Mouse (Mus musculus) lung, postnatal 0 days (tissue): ENCODE results near the gene Folh1. TPM values are rescaled to one million over a fixed set of nuclear protein-coding genes. Genes with fewer than 3 reads are reported as not detected.

Experiments
- ATAC-seq: fragments of 200-750 bp; cut with Nextera tagmentation; 2 replicates; pipeline ENCODE4 v1.8.0; 2017; ENCODE audit warnings: moderate library complexity
- DNase-seq: peaks from one replicate; pipeline ENCODE4 v3.0.0-alpha.2; 2016; ENCODE audit warnings: low spot score
- H3K27ac ChIP-seq: fragments of 300-500 bp; sonication (generic); 2 replicates; pipeline ENCODE4 v1.5.1; 2014; ENCODE audit warnings: antibody characterized with exemption, mild to moderate bottlenecking, low read length, mixed read lengths
- H3K27me3 ChIP-seq: fragments of 300-500 bp; sonication (generic); replicated peaks from 2 replicates; pipeline ENCODE4 v1.6.1; 2014; ENCODE audit warnings: low read length, mixed read lengths; ENCODE audit not compliant: insufficient read depth
- H3K36me3 ChIP-seq: fragments of 300-500 bp; sonication (generic); 2 replicates; pipeline ENCODE4 v1.6.1; 2014; ENCODE audit warnings: low read length, mixed read lengths; ENCODE audit not compliant: insufficient read depth
- H3K4me1 ChIP-seq: fragments of 300-500 bp; sonication (generic); 2 replicates; pipeline ENCODE4 v1.6.1; 2014; ENCODE audit warnings: antibody characterized with exemption, low read depth, low read length, mixed read lengths; ENCODE audit not compliant: insufficient read depth
- H3K4me2 ChIP-seq: fragments of 300-500 bp; sonication (generic); replicated peaks from 2 replicates; pipeline ENCODE4 v1.6.1; 2014; ENCODE audit warnings: low read depth, mild to moderate bottlenecking, low read length, moderate library complexity, mixed read lengths
- H3K4me3 ChIP-seq: fragments of 300-500 bp; sonication (generic); 2 replicates; pipeline ENCODE4 v1.5.1; 2014; ENCODE audit warnings: low read depth, low read length
- H3K9ac ChIP-seq: fragments of 300-500 bp; sonication (generic); replicated peaks from 2 replicates; pipeline ENCODE4 v1.6.1; 2014; ENCODE audit warnings: low read depth, mild to moderate bottlenecking
- H3K9me3 ChIP-seq: fragments of 300-500 bp; sonication (generic); 2 replicates; pipeline ENCODE4 v1.6.1; 2016; ENCODE audit warnings: low read length, mixed read lengths
- CTCF ChIP-seq: IDR thresholded peaks from 2 replicates; pipeline ENCODE4 v1.5.1; 2016; ENCODE audit warnings: antibody characterized with exemption, mild to moderate bottlenecking
- EP300 ChIP-seq: IDR thresholded peaks from 2 replicates; pipeline ENCODE4 v1.6.1; 2016; ENCODE audit warnings: antibody characterized with exemption, mild to moderate bottlenecking, control low read depth
- WGBS: fragments of 180-500 bp; shearing (Covaris S2); extraction: QIAGEN DNeasy Blood & Tissue Kit; methylation state at CpG from one replicate; pipeline ENCODE4 v1.1.7; 2014; 5-methylcytosine and 5-hydroxymethylcytosine counted together
- polyA plus RNA-seq: library from polyadenylated mRNA; unstranded; fragments of >200 nt; fragmentation: Nextera tagmentation; extraction: Ambion mirVana; gene quantifications from 2 replicates; pipeline ENCODE4 v1.2.1, GENCODE M21; 2015

Gene Folh1
- polyA plus RNA-seq, 1 experiment from 2014 or later, result 0.07 TPM

DNA sequence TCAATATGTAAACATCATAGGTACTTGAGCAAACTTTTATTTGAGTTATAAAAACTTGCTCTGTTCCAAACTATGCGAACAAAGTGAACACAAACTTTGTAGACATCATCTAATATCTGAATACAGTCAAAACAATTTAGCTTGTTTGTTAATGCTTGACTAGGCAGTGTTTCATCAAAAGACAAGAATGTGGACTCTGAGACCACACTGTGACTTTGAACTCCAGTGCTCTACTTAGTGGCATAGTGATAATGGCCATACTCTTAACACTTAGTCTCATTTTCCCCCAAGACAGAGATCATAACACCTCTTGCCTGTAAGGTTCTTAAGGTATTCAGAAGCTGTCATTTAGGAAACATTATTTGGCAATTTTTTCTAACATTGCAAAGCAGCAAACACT, 15.0 kb downstream of the Folh1 start:
- H3K9ac ChIP-seq, result no peak overlapping the region
- no peaks in the 10 kb centered on the region for H3K4me1 ChIP-seq
- TF ChIP-seq EP300 (no peak), CTCF (no peak)
- no peak overlapping the region for H3K4me2 ChIP-seq
- no peak for ATAC-seq
- no peaks in the 10 kb centered on the region for H3K9me3 ChIP-seq
- no peak for DNase-seq
- 74% methylated on average over 1 of the region's 1 CpGs for WGBS
- no peaks in the 10 kb centered on the region for H3K27me3 ChIP-seq
- H3K36me3 ChIP-seq, result no peaks in the 10 kb centered on the region
- H3K27ac ChIP-seq, result no peak overlapping the region
- no peak overlapping the region for H3K4me3 ChIP-seq

DNA sequence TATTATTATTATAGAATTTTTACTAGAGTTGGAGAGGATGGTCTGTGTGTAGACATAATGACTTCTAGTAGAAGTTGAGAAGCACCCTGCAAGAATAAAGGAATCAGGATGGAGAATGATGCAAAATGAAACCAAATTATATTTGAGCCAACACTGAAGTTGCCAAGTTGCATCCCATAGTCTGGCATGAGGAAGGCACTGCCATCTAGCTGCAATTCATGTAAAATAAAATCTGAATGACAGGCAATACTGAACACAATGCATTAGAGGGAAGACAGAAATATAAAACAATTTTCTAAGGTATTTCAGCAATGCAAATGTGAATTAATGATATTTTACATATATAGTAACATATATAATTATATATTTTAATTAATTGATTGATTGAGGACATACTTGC, 50.7 kb downstream of the Folh1 start:
- TF ChIP-seq CTCF, result no peak
- TF ChIP-seq EP300, result no peak
- DNase-seq, result no peak
- Histone ChIP-seq H3K4me3 (no peak overlapping the region), H3K4me2 (no peak overlapping the region), H3K36me3 (no peaks in the 10 kb centered on the region), H3K27me3 (no peaks in the 10 kb centered on the region), H3K9me3 (no peaks in the 10 kb centered on the region), H3K27ac (no peak overlapping the region), H3K4me1 (no peaks in the 10 kb centered on the region), H3K9ac (no peak overlapping the region)
- ATAC-seq, result no peak

DNA sequence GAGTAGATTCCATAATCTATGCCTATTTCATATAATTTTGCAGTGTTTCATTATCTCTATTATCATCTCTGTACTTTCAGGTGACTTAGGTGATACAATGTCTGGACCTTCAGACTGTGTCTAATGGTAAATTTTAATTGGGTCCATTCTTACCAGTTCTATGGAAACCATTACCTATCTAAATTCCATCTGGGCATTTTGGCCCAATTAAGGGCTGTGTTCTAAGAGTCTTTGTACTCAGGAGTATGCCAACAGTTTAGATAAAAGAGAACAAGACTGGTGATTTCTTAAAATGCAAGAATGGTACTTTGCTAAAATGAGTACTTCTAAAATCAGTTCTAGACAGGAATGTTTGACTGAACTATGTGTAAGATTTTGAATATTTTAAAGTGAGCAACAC, 87.7 kb downstream of the Folh1 start, which contains the start of gene Olfr292:
Olfr292 (plus strand) TSS at position 301 of the 400 bp plus-strand sequence.
- no peak for DNase-seq
- no peak for ATAC-seq
- no peak within 1 kb of the TSS for H3K27ac ChIP-seq
- no peaks in the 10 kb centered on the region for H3K4me1 ChIP-seq
- H3K9me3 ChIP-seq, result no peaks in the 10 kb centered on the region
- H3K9ac ChIP-seq, result no peak within 1 kb of the TSS
- no peak for TF ChIP-seq EP300
- TF ChIP-seq CTCF, result no peak
- no peaks in the 10 kb centered on the region for H3K27me3 ChIP-seq
- H3K4me3 ChIP-seq, result no peak within 1 kb of the TSS
- H3K4me2 ChIP-seq, result no peak within 1 kb of the TSS
- H3K36me3 ChIP-seq, result no peaks in the 10 kb centered on the region

Other genes with a start within 250 kb of the Folh1 start
- not detected in 2 replicates for gene Olfr295, start 192.1 kb downstream of the Folh1 start, polyA plus RNA-seq
- gene Olfr294, start 159.3 kb downstream of the Folh1 start, polyA plus RNA-seq, result not detected in 2 replicates
- gene Olfr293, start 126.9 kb downstream of the Folh1 start, polyA plus RNA-seq, result not detected in 2 replicates
- not detected in 2 replicates for gene Olfr292, start 87.6 kb downstream of the Folh1 start, polyA plus RNA-seq
- gene Vmn2r77, start 19.1 kb upstream of the Folh1 start, polyA plus RNA-seq, result not detected in 2 replicates
- not detected in 2 replicates for gene Vmn2r78, start 139.2 kb upstream of the Folh1 start, polyA plus RNA-seq
- gene Vmn2r79, start 220.2 kb upstream of the Folh1 start, polyA plus RNA-seq, result not detected in 2 replicates